Mouse (Mus musculus) stomach, embryonic 16.5 days (tissue): ENCODE measurements around the gene Glipr1l3. TPM values are rescaled to one million over a fixed set of nuclear protein-coding genes. Genes with fewer than 3 reads are reported as not detected.
"Not testable (repeated sequence)": the region's sequence is repeated elsewhere in the genome, so short reads cannot be mapped to it uniquely, and the experiment has no call there.

Experiments
- ATAC-seq: fragments of 200-750 bp; cut with Nextera tagmentation; 2 replicates; pipeline ENCODE4 v1.8.0; 2017; ENCODE audit warnings: moderate number of reproducible peaks, moderate TSS enrichment; ENCODE audit not compliant: insufficient read depth, low FRiP score
- H3K27ac ChIP-seq: fragments of 300-500 bp; sonication (generic); 2 replicates; pipeline ENCODE4 v1.5.1; 2014; ENCODE audit warnings: low read length
- H3K27me3 ChIP-seq: fragments of 300-500 bp; sonication (generic); 2 replicates; pipeline ENCODE4 v1.6.1; 2014; ENCODE audit warnings: low read length, control low read depth, mixed read lengths; ENCODE audit not compliant: control insufficient read depth, insufficient read depth
- H3K36me3 ChIP-seq: fragments of 300-500 bp; sonication (generic); 2 replicates; pipeline ENCODE4 v1.6.1; 2014; ENCODE audit warnings: low read length; ENCODE audit not compliant: control insufficient read depth, insufficient read depth
- H3K4me1 ChIP-seq: fragments of 300-500 bp; sonication (generic); 2 replicates; pipeline ENCODE4 v1.6.1; 2014; ENCODE audit warnings: low read length, control low read depth, mixed read lengths; ENCODE audit not compliant: control insufficient read depth, insufficient read depth
- H3K4me2 ChIP-seq: fragments of 300-500 bp; sonication (generic); 2 replicates; pipeline ENCODE4 v1.6.1; 2014; ENCODE audit warnings: low read depth, low read length, mixed read lengths
- H3K4me3 ChIP-seq: fragments of 300-500 bp; sonication (generic); replicated peaks from 2 replicates; pipeline ENCODE4 v1.5.1; 2014; ENCODE audit warnings: mild to moderate bottlenecking, low read length
- H3K9ac ChIP-seq: fragments of 300-500 bp; sonication (generic); 2 replicates; pipeline ENCODE4 v1.6.1; 2014; ENCODE audit warnings: low read length
- H3K9me3 ChIP-seq: fragments of 300-500 bp; sonication (generic); replicated peaks from 2 replicates; pipeline ENCODE4 v1.6.1; 2016; ENCODE audit warnings: low read length, control low read depth; ENCODE audit not compliant: control insufficient read depth
- whole genome bisulfite sequencing: fragments of 180-500 bp; shearing (Covaris S2); extraction: QIAGEN DNeasy Blood & Tissue Kit; methylation state at CpG from one replicate; pipeline ENCODE4 v1.1.7; 2014; 5-methylcytosine and 5-hydroxymethylcytosine counted together
- polyA plus RNA-seq: library from polyadenylated mRNA; unstranded; fragments of >200 nt; fragmentation: Nextera tagmentation; extraction: Ambion mirVana; gene quantifications from 2 replicates; pipeline ENCODE4 v1.2.1, GENCODE M21; 2015

The Glipr1l3 gene
- polyA plus RNA-seq = not detected in 2 replicates

- not testable (repeated sequence) for H3K4me3 ChIP-seq, H3K4me2 ChIP-seq, H3K27ac ChIP-seq, H3K9ac ChIP-seq, H3K4me1 ChIP-seq, H3K27me3 ChIP-seq, H3K9me3 ChIP-seq, H3K36me3 ChIP-seq
- ATAC-seq = peak; percentile 78; the same call in 1 of the 2 replicates
- WGBS = 20% methylated on average over 15 of the region's 15 CpGs
Measured at GRCm38 (mm10) chr10:112159882-112160560, at the start of gene Glipr1l3. Glipr1l3 (minus strand) TSS chr10:112160327.

- no peak for ATAC-seq
- Histone ChIP-seq H3K9me3 (no peaks in the 10 kb centered on the region), H3K9ac (no peak overlapping the region), H3K4me1 (no peaks in the 10 kb centered on the region), H3K27me3 (no peaks in the 10 kb centered on the region), H3K27ac (no peak overlapping the region), H3K4me3 (no peak overlapping the region), H3K36me3 (no peaks in the 10 kb centered on the region), H3K4me2 (no peak overlapping the region)
- WGBS = 60% methylated on average over 2 of the region's 2 CpGs
Measured at GRCm38 (mm10) chr10:112203463-112203862, 43.3 kb upstream of the Glipr1l3 start.

- H3K36me3 ChIP-seq, H3K4me2 ChIP-seq, H3K27me3 ChIP-seq, H3K9ac ChIP-seq, H3K27ac ChIP-seq, H3K4me1 ChIP-seq, H3K4me3 ChIP-seq, ATAC-seq, H3K9me3 ChIP-seq: not testable (repeated sequence)
- 83% methylated on average over 2 of the region's 2 CpGs for WGBS
Measured at GRCm38 (mm10) chr10:112193919-112194318, 33.8 kb upstream of the Glipr1l3 start.

- ATAC-seq, H3K36me3 ChIP-seq, H3K4me3 ChIP-seq, H3K27me3 ChIP-seq, H3K4me1 ChIP-seq, H3K9me3 ChIP-seq, H3K27ac ChIP-seq, H3K9ac ChIP-seq, H3K4me2 ChIP-seq: not testable (repeated sequence)
- WGBS = 21% methylated on average over 11 of the region's 13 CpGs
Measured at GRCm38 (mm10) chr10:112177027-112177426, 16.9 kb upstream of the Glipr1l3 start.

- Histone ChIP-seq H3K4me2 (peak within 1 kb of the TSS; percentile 7; the same call in 1 of the 2 replicates), H3K9ac (no peak within 1 kb of the TSS)
- peak; percentile 81; the same call in 1 of the 2 replicates for ATAC-seq
Measured at GRCm38 (mm10) chr10:112163168-112163766, 3.1 kb upstream of the Glipr1l3 start, which contains the start of gene Caps2. Caps2 (plus strand) TSS chr10:112163621.

GRCm38 (mm10) chr10:112139834-112140233, 20.3 kb downstream of the Glipr1l3 start:
- H3K27ac ChIP-seq = no peak overlapping the region
- H3K4me2 ChIP-seq = no peak overlapping the region
- H3K4me3 ChIP-seq = no peak overlapping the region
- H3K9me3 ChIP-seq = no peaks in the 10 kb centered on the region
- WGBS = 42% methylated on average over 2 of the region's 2 CpGs
- no peak overlapping the region for H3K9ac ChIP-seq
- no peaks in the 10 kb centered on the region for H3K36me3 ChIP-seq
- no peak for ATAC-seq
- no peaks in the 10 kb centered on the region for H3K4me1 ChIP-seq
- H3K27me3 ChIP-seq = no peaks in the 10 kb centered on the region

More at GRCm38 (mm10) chr10:112163168-112163766, 3.1 kb upstream of the Glipr1l3 start, which contains the start of gene Caps2:
- Histone ChIP-seq H3K4me3 (peak within 1 kb of the TSS; percentile 7; the same call in 1 of the 2 replicates), H3K27ac (no peak within 1 kb of the TSS), H3K9me3 (no peaks in the 10 kb centered on the region), H3K36me3 (no peaks in the 10 kb centered on the region), H3K4me1 (no peaks in the 10 kb centered on the region), H3K27me3 (no peaks in the 10 kb centered on the region)
- 34% methylated on average over 4 of the region's 4 CpGs for WGBS

- no peaks in the 10 kb centered on the region for H3K36me3 ChIP-seq
- no peak overlapping the region for H3K27ac ChIP-seq
- ATAC-seq = no peak
- no peaks in the 10 kb centered on the region for H3K4me1 ChIP-seq
- 48% methylated on average over 6 of the region's 6 CpGs for WGBS
- H3K4me3 ChIP-seq = peak overlapping the region; percentile 25; the same call in 1 of the 2 replicates
- no peak overlapping the region for H3K9ac ChIP-seq
- H3K27me3 ChIP-seq = no peaks in the 10 kb centered on the region
- H3K9me3 ChIP-seq = no peaks in the 10 kb centered on the region
- H3K4me2 ChIP-seq = peak overlapping the region; percentile 35
Measured at GRCm38 (mm10) chr10:112138871-112139430, 21.2 kb downstream of the Glipr1l3 start.

GRCm38 (mm10) chr10:112138050-112138870, 21.9 kb downstream of the Glipr1l3 start:
- no peak overlapping the region for H3K27ac ChIP-seq
- H3K36me3 ChIP-seq = no peaks in the 10 kb centered on the region
- H3K27me3 ChIP-seq = no peaks in the 10 kb centered on the region
- no peak overlapping the region for H3K9ac ChIP-seq
- WGBS = 22% methylated on average over 9 of the region's 9 CpGs
- H3K4me1 ChIP-seq = no peaks in the 10 kb centered on the region
- H3K4me2 ChIP-seq = peak overlapping the region; percentile 35
- H3K9me3 ChIP-seq = no peaks in the 10 kb centered on the region
- peak overlapping the region; percentile 25; the same call in 1 of the 2 replicates for H3K4me3 ChIP-seq
- no peak; the same call in 1 of the 2 replicates for ATAC-seq
